Mouse (Mus musculus): ENCODE measurements around the gene Rpl21. TPM values are rescaled to one million over a fixed set of nuclear protein-coding genes. Genes with fewer than 3 reads are reported as not detected.
"Not testable (repeated sequence)": the region's sequence is repeated elsewhere in the genome, so short reads cannot be mapped to it uniquely, and the experiment has no call there.

Rpl21 gene
- polyA plus RNA-seq, 1 experiment, result 519 TPM

- TF ChIP-seq POLR2A (IDR thresholded peaks at IDR 0.05; ENCODE audit: insufficient read length, low read depth), result no peak
- no peak for TF ChIP-seq SRF (IDR thresholded peaks at IDR 0.05; ENCODE audit: control insufficient read depth, insufficient read length, low read depth)
- TF ChIP-seq USF1 (IDR thresholded peaks at IDR 0.05; ENCODE audit: low read depth), result no peak
- TF ChIP-seq POLR2AphosphoS2 (IDR thresholded peaks at IDR 0.05; ENCODE audit: insufficient read length, low read depth), result no peak
- no peak for TF ChIP-seq MYOG (IDR thresholded peaks at IDR 0.05; ENCODE audit: control insufficient read depth in 1 of 3, insufficient read depth in 1 of 3, insufficient read length in 2 of 3, low read depth in 2 of 3)
- TF ChIP-seq TCF3 (IDR thresholded peaks at IDR 0.05; ENCODE audit: insufficient read length, low read depth), result no peak
- no peak for TF ChIP-seq MYOD1 (IDR thresholded peaks at IDR 0.05; ENCODE audit: control insufficient read depth in 1 of 3, insufficient read length in 2 of 3, low read depth in 2 of 3)
- no peak for TF ChIP-seq MAX (IDR thresholded peaks at IDR 0.05; ENCODE audit: low read depth)
- TF ChIP-seq CEBPB (IDR thresholded peaks at IDR 0.05; ENCODE audit: insufficient read depth, poor library complexity, severe bottlenecking), result no peak
- TF ChIP-seq REST (IDR thresholded peaks at IDR 0.05; ENCODE audit: insufficient read depth, insufficient read length), result no peak
- TF ChIP-seq E2F4 (IDR thresholded peaks at IDR 0.05; ENCODE audit: insufficient read depth), result no peak
- no peak for TF ChIP-seq TCF12 (IDR thresholded peaks at IDR 0.05; ENCODE audit: insufficient read depth, poor library complexity, severe bottlenecking)
- H3K4me3 ChIP-seq, result no peak overlapping the region
These were observed 35.2 kb downstream of the Rpl21 start for GRCm38 (mm10) chr5:146867946-146868314.

DNA sequence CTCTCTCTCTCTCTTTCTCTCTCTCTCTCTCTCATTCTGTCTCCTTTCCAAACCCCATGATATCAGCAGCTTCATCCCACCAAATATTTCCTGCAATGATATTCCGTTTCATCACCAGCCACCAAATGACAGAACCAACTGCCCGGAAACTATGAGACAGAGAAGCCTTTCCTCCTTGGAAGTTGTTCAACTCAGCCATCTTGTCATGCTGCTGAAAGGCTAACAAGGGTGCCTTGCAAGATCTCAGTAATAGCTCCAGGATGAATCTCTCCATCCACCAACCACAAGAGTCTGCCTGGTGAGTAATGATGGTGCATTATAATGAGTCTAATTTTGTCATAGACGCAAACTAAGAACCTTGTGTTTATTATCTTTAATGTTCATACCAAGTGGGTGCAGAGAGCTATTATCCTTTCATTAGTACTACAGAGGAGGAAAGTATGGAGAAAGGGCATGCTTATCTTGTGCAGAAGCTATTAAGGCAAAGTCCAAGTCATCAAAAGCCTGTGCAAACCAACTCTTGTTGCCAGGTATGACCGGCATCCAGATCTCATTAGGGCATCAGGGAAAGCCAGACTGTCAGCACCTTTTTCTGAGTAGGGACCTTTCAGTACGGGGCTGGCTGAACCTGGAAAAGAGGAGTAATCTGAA, 40.4 kb downstream of the Rpl21 start:
- Histone ChIP-seq H3ac (ENCODE audit: control insufficient read depth, insufficient read length) (no peak overlapping the region), H3K79me2 (ENCODE audit: control insufficient read depth, insufficient read depth) (no peaks in the 10 kb centered on the region), H3K27me3 (ENCODE audit: control insufficient read depth, insufficient read depth, insufficient read length) (no peaks in the 10 kb centered on the region), H3K4me3 (no peak overlapping the region), H3K4me2 (ENCODE audit: low read depth) (no peak overlapping the region), H3K36me3 (ENCODE audit: control insufficient read depth, insufficient read depth) (no peaks in the 10 kb centered on the region)
- TF ChIP-seq MAX (IDR thresholded peaks at IDR 0.05; ENCODE audit: low read depth), result no peak
- no peak for TF ChIP-seq USF1 (IDR thresholded peaks at IDR 0.05; ENCODE audit: low read depth)
- TF ChIP-seq SRF (IDR thresholded peaks at IDR 0.05; ENCODE audit: control insufficient read depth, insufficient read length, low read depth), result no peak

More at GRCm38 (mm10) chr5:146867946-146868314, 35.2 kb downstream of the Rpl21 start:
- Histone ChIP-seq H3K4me2 (ENCODE audit: low read depth) (peak overlapping the region; percentile 66), H3K79me2 (ENCODE audit: control insufficient read depth, insufficient read depth) (no peaks in the 10 kb centered on the region), H3K27me3 (ENCODE audit: control insufficient read depth, insufficient read depth, insufficient read length) (no peaks in the 10 kb centered on the region), H3ac (ENCODE audit: control insufficient read depth, insufficient read length) (no peak overlapping the region), H3K36me3 (ENCODE audit: control insufficient read depth, insufficient read depth) (no peaks in the 10 kb centered on the region)

DNA sequence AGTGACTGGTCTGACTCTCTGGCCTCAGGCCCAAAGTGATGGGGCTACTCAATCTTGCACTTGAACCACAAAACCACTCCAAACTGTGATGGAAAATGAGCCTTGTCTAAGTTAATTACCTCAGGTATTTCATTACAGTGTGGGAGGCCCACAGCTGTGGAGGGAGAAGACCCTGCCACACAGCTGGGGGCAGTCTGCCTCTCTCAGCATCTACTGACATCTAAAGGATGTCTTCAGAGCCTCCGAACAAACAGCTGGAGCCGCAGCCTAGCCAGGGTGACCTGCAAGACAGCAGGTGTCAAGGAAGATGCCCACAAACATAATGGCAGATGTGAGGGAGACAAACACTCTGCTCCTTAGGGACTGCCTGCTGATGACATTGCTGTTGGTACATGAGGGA, 43.3 kb downstream of the Rpl21 start:
- TF ChIP-seq MYOD1 (IDR thresholded peaks at IDR 0.05; ENCODE audit: control insufficient read depth in 1 of 3, insufficient read length in 2 of 3, low read depth in 2 of 3) (no peak), POLR2AphosphoS2 (IDR thresholded peaks at IDR 0.05; ENCODE audit: insufficient read length, low read depth) (no peak), MYOG (IDR thresholded peaks at IDR 0.05; ENCODE audit: control insufficient read depth in 1 of 3, insufficient read depth in 1 of 3, insufficient read length in 2 of 3, low read depth in 2 of 3) (no peak), SRF (IDR thresholded peaks at IDR 0.05; ENCODE audit: control insufficient read depth, insufficient read length, low read depth) (no peak), CEBPB (IDR thresholded peaks at IDR 0.05; ENCODE audit: insufficient read depth, poor library complexity, severe bottlenecking) (no peak), MAX (IDR thresholded peaks at IDR 0.05; ENCODE audit: low read depth) (no peak), E2F4 (IDR thresholded peaks at IDR 0.05; ENCODE audit: insufficient read depth) (no peak), TCF12 (IDR thresholded peaks at IDR 0.05; ENCODE audit: insufficient read depth, poor library complexity, severe bottlenecking) (no peak), POLR2A (IDR thresholded peaks at IDR 0.05; ENCODE audit: insufficient read length, low read depth) (no peak)
- no peak overlapping the region for H3ac ChIP-seq (ENCODE audit: control insufficient read depth, insufficient read length)
- H3K36me3 ChIP-seq (ENCODE audit: control insufficient read depth, insufficient read depth), result no peaks in the 10 kb centered on the region
- no peak overlapping the region for H3K4me3 ChIP-seq
- H3K4me2 ChIP-seq (ENCODE audit: low read depth), result no peak overlapping the region
- no peaks in the 10 kb centered on the region for H3K27me3 ChIP-seq (ENCODE audit: control insufficient read depth, insufficient read depth, insufficient read length)
- H3K79me2 ChIP-seq (ENCODE audit: control insufficient read depth, insufficient read depth), result no peaks in the 10 kb centered on the region

DNA sequence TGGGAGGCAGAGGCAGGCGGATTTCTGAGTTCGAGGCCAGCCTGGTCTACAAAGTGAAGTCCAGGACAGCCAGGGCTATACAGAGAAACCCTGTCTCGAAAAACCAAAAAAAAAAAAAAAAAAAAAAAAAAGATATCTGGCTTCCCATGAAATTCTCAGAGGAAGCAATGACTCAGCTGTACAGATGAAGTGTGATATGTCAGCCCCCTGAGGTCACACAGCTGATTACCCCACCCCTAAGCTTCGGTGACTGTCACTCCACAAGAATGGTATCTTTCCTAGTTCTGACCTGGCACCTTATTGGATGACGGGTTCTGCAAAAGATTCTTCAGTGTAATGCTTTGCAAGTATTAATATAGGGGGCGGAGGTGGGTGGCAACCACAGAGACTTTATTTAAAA, 45.2 kb downstream of the Rpl21 start:
- not testable (repeated sequence) for H3K36me3 ChIP-seq (ENCODE audit: control insufficient read depth, insufficient read depth); H3ac ChIP-seq (ENCODE audit: control insufficient read depth, insufficient read length); H3K4me3 ChIP-seq; H3K4me2 ChIP-seq (ENCODE audit: low read depth); H3K79me2 ChIP-seq (ENCODE audit: control insufficient read depth, insufficient read depth); H3K27me3 ChIP-seq (ENCODE audit: control insufficient read depth, insufficient read depth, insufficient read length)

DNA sequence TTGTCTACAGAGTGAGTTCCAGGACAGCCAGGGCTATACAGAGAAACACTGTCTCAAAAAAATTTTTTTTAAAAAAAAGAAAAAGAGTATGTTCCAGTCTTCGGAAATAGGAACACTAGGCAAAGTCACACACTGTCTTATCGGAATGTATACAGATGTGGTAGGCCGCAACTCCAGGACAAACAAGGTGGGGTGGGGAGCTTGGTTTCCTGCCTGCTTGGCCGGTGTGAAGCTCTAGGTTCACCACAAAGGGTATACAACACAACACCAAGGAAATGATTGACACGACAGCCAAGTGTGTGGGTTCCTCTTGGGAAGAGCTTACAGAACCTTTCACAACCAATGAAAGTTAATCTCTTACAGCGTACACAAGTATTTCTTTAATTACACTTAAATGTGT, 49.6 kb downstream of the Rpl21 start:
- no peaks in the 10 kb centered on the region for H3K79me2 ChIP-seq (ENCODE audit: control insufficient read depth, insufficient read depth)
- H3K4me2 ChIP-seq (ENCODE audit: low read depth), result no peak overlapping the region
- no peak overlapping the region for H3ac ChIP-seq (ENCODE audit: control insufficient read depth, insufficient read length)
- no peaks in the 10 kb centered on the region for H3K36me3 ChIP-seq (ENCODE audit: control insufficient read depth, insufficient read depth)
- TF ChIP-seq MYOD1 (IDR thresholded peaks at IDR 0.05; ENCODE audit: control insufficient read depth in 1 of 3, insufficient read length in 2 of 3, low read depth in 2 of 3) (no peak), TCF12 (IDR thresholded peaks at IDR 0.05; ENCODE audit: insufficient read depth, poor library complexity, severe bottlenecking) (no peak), SRF (IDR thresholded peaks at IDR 0.05; ENCODE audit: control insufficient read depth, insufficient read length, low read depth) (no peak), E2F4 (IDR thresholded peaks at IDR 0.05; ENCODE audit: insufficient read depth) (no peak), REST (IDR thresholded peaks at IDR 0.05; ENCODE audit: insufficient read depth, insufficient read length) (no peak), TCF3 (IDR thresholded peaks at IDR 0.05; ENCODE audit: insufficient read length, low read depth) (no peak), MAX (IDR thresholded peaks at IDR 0.05; ENCODE audit: low read depth) (no peak), POLR2AphosphoS2 (IDR thresholded peaks at IDR 0.05; ENCODE audit: insufficient read length, low read depth) (no peak), CEBPB (IDR thresholded peaks at IDR 0.05; ENCODE audit: insufficient read depth, poor library complexity, severe bottlenecking) (no peak), MYOG (IDR thresholded peaks at IDR 0.05; ENCODE audit: control insufficient read depth in 1 of 3, insufficient read depth in 1 of 3, insufficient read length in 2 of 3, low read depth in 2 of 3) (no peak), USF1 (IDR thresholded peaks at IDR 0.05; ENCODE audit: low read depth) (no peak), POLR2A (IDR thresholded peaks at IDR 0.05; ENCODE audit: insufficient read length, low read depth) (no peak)
- H3K27me3 ChIP-seq (ENCODE audit: control insufficient read depth, insufficient read depth, insufficient read length), result no peaks in the 10 kb centered on the region
- no peak overlapping the region for H3K4me3 ChIP-seq
